Mouse (Mus musculus): ENCODE results near the gene Med29. TPM values are rescaled to one million over a fixed set of nuclear protein-coding genes. Genes with fewer than 3 reads are reported as not detected.
A peak's percentile ranks its signal among the peaks of the same experiment; 100 is the strongest.

Med29 gene
- polyA plus RNA-seq, 1 experiment from 2014 or later = 31.8 TPM

- H3K4me1 ChIP-seq (replicated peaks) = peaks cover 87% of the 10 kb centered on the region
- peak; percentile 1; the same call in 1 of the 2 replicates for ATAC-seq (ENCODE audit: low read depth)
- WGBS (ENCODE audit: insufficient replicate concordance) = 6% methylated on average over 10 of the region's 12 CpGs
These were observed 10.1 kb downstream of the Med29 start for GRCm38 (mm10) chr7:28382347-28382951.

GRCm38 (mm10) chr7:28381938-28382337 lies 10.6 kb downstream of the Med29 start:
- DNase-seq (peak; percentile 61), ATAC-seq (ENCODE audit: low read depth) (peak; percentile 23)
- H3K36me3 ChIP-seq = peaks cover 21% of the 10 kb centered on the region
- peak overlapping the region; percentile 89 for H3K27ac ChIP-seq
- no peaks in the 10 kb centered on the region for H3K27me3 ChIP-seq
- peak overlapping the region; percentile 92 for H3K4me2 ChIP-seq
- under 1% methylated on average over 18 of the region's 20 CpGs for WGBS (ENCODE audit: insufficient replicate concordance)
- peak overlapping the region; percentile 61 for H3K4me3 ChIP-seq (replicated peaks)
- H3K9me3 ChIP-seq (replicated peaks) = no peaks in the 10 kb centered on the region
- peaks cover 92% of the 10 kb centered on the region for H3K4me1 ChIP-seq (replicated peaks)
- H3K9ac ChIP-seq = peak overlapping the region; percentile 81

More at GRCm38 (mm10) chr7:28382347-28382951, 10.1 kb downstream of the Med29 start:
- Histone ChIP-seq H3K4me2 (peak overlapping the region; percentile 92), H3K27me3 (no peaks in the 10 kb centered on the region), H3K9ac (peak overlapping the region; percentile 81), H3K4me3 (replicated peaks) (peak overlapping the region; percentile 61), H3K27ac (peak overlapping the region; percentile 89), H3K9me3 (replicated peaks) (no peaks in the 10 kb centered on the region), H3K36me3 (peaks cover 21% of the 10 kb centered on the region)
- peak; percentile 17 for DNase-seq

GRCm38 (mm10) chr7:28381017-28381790 lies 11.3 kb downstream of the Med29 start:
- Histone ChIP-seq H3K27ac (peak overlapping the region; percentile 89), H3K36me3 (peaks cover 19% of the 10 kb centered on the region), H3K9me3 (replicated peaks) (no peaks in the 10 kb centered on the region), H3K27me3 (no peaks in the 10 kb centered on the region), H3K4me2 (peak overlapping the region; percentile 92), H3K9ac (peak overlapping the region; percentile 81), H3K4me1 (replicated peaks) (peaks cover 96% of the 10 kb centered on the region), H3K4me3 (replicated peaks) (peak overlapping the region; percentile 61)
- DNase-seq = peak; percentile 69
- WGBS (ENCODE audit: insufficient replicate concordance) = 2% methylated on average over 30 of the region's 30 CpGs
- ATAC-seq (ENCODE audit: low read depth) = peak; percentile 39

- Histone ChIP-seq H3K9ac (peak within 1 kb of the TSS; percentile 81), H3K27me3 (no peaks in the 10 kb centered on the region), H3K27ac (peak within 1 kb of the TSS; percentile 89), H3K4me1 (replicated peaks) (peaks cover 95% of the 10 kb centered on the region), H3K4me2 (peak within 1 kb of the TSS; percentile 92), H3K36me3 (peaks cover 13% of the 10 kb centered on the region), H3K4me3 (replicated peaks) (peak within 1 kb of the TSS; percentile 68), H3K9me3 (replicated peaks) (no peaks in the 10 kb centered on the region)
- 27% methylated on average over 17 of the region's 17 CpGs for whole genome bisulfite sequencing (ENCODE audit: insufficient replicate concordance)
- DNase-seq (no peak), ATAC-seq (ENCODE audit: low read depth) (no peak)
These were observed 12.1 kb downstream of the Med29 start, which contains the start of gene Zfp36 for GRCm38 (mm10) chr7:28380237-28381016. TSS of gene Zfp36 (minus strand) at chr7:28380253.

- Histone ChIP-seq H3K4me1 (replicated peaks) (peaks cover 95% of the 10 kb centered on the region), H3K36me3 (peaks cover 10% of the 10 kb centered on the region), H3K27me3 (no peaks in the 10 kb centered on the region), H3K9me3 (replicated peaks) (no peaks in the 10 kb centered on the region), H3K4me2 (peak overlapping the region; percentile 91), H3K9ac (peak overlapping the region; percentile 81), H3K27ac (peak overlapping the region; percentile 89), H3K4me3 (replicated peaks) (peak overlapping the region; percentile 68)
- DNase-seq (peak; percentile 88), ATAC-seq (ENCODE audit: low read depth) (peak; percentile 67)
- under 1% methylated on average over 53 of the region's 53 CpGs for WGBS (ENCODE audit: insufficient replicate concordance)
These were observed 13.5 kb downstream of the Med29 start for GRCm38 (mm10) chr7:28378769-28379651.

- DNase-seq (peak; percentile 26), ATAC-seq (ENCODE audit: low read depth) (no peak)
- WGBS (ENCODE audit: insufficient replicate concordance) = 22% methylated on average over 32 of the region's 32 CpGs
These were observed 14.3 kb downstream of the Med29 start for GRCm38 (mm10) chr7:28378066-28378690.

GRCm38 (mm10) chr7:28377190-28378065 lies 15.1 kb downstream of the Med29 start:
- ATAC-seq (ENCODE audit: low read depth) (no peak), DNase-seq (no peak)
- H3K4me3 ChIP-seq (replicated peaks) = peak overlapping the region; percentile 68
- WGBS (ENCODE audit: insufficient replicate concordance) = 51% methylated on average over 18 of the region's 18 CpGs
- H3K27me3 ChIP-seq = no peaks in the 10 kb centered on the region
- H3K9me3 ChIP-seq (replicated peaks) = no peaks in the 10 kb centered on the region
- peaks cover 10% of the 10 kb centered on the region for H3K36me3 ChIP-seq
- H3K4me1 ChIP-seq (replicated peaks) = peaks cover 90% of the 10 kb centered on the region
- H3K27ac ChIP-seq = peak overlapping the region; percentile 89
- H3K9ac ChIP-seq = peak overlapping the region; percentile 81
- H3K4me2 ChIP-seq = peak overlapping the region; percentile 91

More at GRCm38 (mm10) chr7:28378066-28378690, 14.3 kb downstream of the Med29 start:
- no peaks in the 10 kb centered on the region for H3K9me3 ChIP-seq (replicated peaks)
- peak overlapping the region; percentile 91 for H3K4me2 ChIP-seq
- H3K27ac ChIP-seq = peak overlapping the region; percentile 89
- H3K9ac ChIP-seq = peak overlapping the region; percentile 81
- H3K27me3 ChIP-seq = no peaks in the 10 kb centered on the region
- peaks cover 95% of the 10 kb centered on the region for H3K4me1 ChIP-seq (replicated peaks)
- peak overlapping the region; percentile 68 for H3K4me3 ChIP-seq (replicated peaks)
- H3K36me3 ChIP-seq = peaks cover 10% of the 10 kb centered on the region

GRCm38 (mm10) chr7:28376011-28376771 lies 16.3 kb downstream of the Med29 start:
- Histone ChIP-seq H3K9ac (peak overlapping the region; percentile 79), H3K4me1 (replicated peaks) (peaks cover 89% of the 10 kb centered on the region), H3K36me3 (peaks cover 10% of the 10 kb centered on the region), H3K27me3 (peaks cover 5% of the 10 kb centered on the region; the same call in 1 of the 2 replicates), H3K27ac (peak overlapping the region; percentile 91), H3K9me3 (replicated peaks) (no peaks in the 10 kb centered on the region), H3K4me3 (replicated peaks) (peak overlapping the region; percentile 68), H3K4me2 (peak overlapping the region; percentile 91)
- peak; percentile 38 for DNase-seq
- 4% methylated on average over 30 of the region's 30 CpGs for WGBS (ENCODE audit: insufficient replicate concordance)
- no peak for ATAC-seq (ENCODE audit: low read depth)
